Mouse (Mus musculus) bone marrow, adult 2 months (tissue): ENCODE results near the gene Gas2l3.

Experiments
- CTCF ChIP-seq: fragments of 200-500 bp; IDR thresholded peaks from 2 replicates; pipeline ENCODE4 v1.5.1; 2011; ENCODE audit warnings: low read length, control low read depth; ENCODE audit not compliant: control insufficient read depth, insufficient read depth
- POLR2A ChIP-seq: fragments of 200-500 bp; IDR thresholded peaks from 2 replicates; pipeline ENCODE4 v1.6.1; 2011; ENCODE audit warnings: low read depth, mild to moderate bottlenecking, control low read depth, low read length, borderline replicate concordance; ENCODE audit not compliant: control insufficient read depth

GRCm38 (mm10) chr10:89395321-89395720, 48.4 kb downstream of the Gas2l3 start:
- no peak for TF ChIP-seq POLR2A
- TF ChIP-seq CTCF = no peak
